Mouse (Mus musculus): ENCODE measurements around the gene Bank1. TPM values are rescaled to one million over a fixed set of nuclear protein-coding genes. Genes with fewer than 3 reads are reported as not detected.

Bank1 gene
- polyA plus RNA-seq, 1 experiment from 2014 or later: 0.18 TPM

- WGBS: 81% methylated on average over 2 of the region's 2 CpGs
- Histone ChIP-seq H3K9me3 (no peaks in the 10 kb centered on the region), H3K4me1 (replicated peaks) (no peaks in the 10 kb centered on the region), H3K27ac (no peak overlapping the region), H3K4me3 (no peak overlapping the region), H3K27me3 (ENCODE audit: insufficient read depth, poor library complexity, severe bottlenecking) (no peaks in the 10 kb centered on the region), H3K36me3 (no peaks in the 10 kb centered on the region)
- DNase-seq (ENCODE audit: low spot score): no peak
These were observed 178.7 kb downstream of the Bank1 start for GRCm38 (mm10) chr3:136147166-136147565.

- no peak overlapping the region for H3K27ac ChIP-seq
- no peaks in the 10 kb centered on the region for H3K27me3 ChIP-seq (ENCODE audit: insufficient read depth, poor library complexity, severe bottlenecking)
- H3K36me3 ChIP-seq: no peaks in the 10 kb centered on the region
- H3K9me3 ChIP-seq: no peaks in the 10 kb centered on the region
- no peaks in the 10 kb centered on the region for H3K4me1 ChIP-seq (replicated peaks)
- WGBS: 81% methylated on average over 3 of the region's 3 CpGs
- H3K4me3 ChIP-seq: no peak overlapping the region
- no peak for DNase-seq (ENCODE audit: low spot score)
These were observed 193.9 kb downstream of the Bank1 start for GRCm38 (mm10) chr3:136132013-136132412.

DNA sequence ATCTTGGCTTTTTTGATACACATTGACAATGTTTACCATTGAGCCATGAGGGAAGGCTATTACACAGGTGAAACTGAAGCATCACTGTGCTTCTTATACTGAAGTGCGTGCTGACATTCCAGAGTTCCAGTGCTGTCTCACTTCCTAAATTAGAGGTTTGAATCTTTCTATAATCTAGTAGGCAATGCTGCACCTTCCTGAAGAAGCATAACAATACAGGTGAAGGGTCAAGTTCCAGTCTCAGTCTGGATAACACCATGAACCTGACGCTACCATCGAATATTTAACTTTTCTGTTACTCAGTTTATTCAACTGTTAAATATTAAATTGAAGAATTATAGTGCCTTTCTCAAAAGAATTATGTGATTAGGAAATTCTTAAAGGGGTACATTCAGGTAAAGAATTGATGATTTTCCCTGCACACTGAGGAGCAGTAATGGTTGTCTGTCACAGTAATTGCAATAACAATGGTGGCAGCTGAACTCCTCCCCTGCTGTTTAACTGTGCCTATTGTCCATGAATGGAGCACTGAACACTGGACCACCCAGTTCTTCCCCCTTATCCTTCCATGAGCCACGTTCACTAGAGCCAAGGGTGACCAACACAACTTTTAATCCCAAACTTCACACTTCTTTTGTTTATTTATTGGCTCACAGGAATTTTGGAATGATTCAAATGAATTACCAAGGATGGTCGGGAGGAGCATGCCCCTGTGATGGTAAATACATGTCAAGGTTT, 210.2 kb downstream of the Bank1 start:
- 47% methylated on average over 5 of the region's 5 CpGs for WGBS

DNA sequence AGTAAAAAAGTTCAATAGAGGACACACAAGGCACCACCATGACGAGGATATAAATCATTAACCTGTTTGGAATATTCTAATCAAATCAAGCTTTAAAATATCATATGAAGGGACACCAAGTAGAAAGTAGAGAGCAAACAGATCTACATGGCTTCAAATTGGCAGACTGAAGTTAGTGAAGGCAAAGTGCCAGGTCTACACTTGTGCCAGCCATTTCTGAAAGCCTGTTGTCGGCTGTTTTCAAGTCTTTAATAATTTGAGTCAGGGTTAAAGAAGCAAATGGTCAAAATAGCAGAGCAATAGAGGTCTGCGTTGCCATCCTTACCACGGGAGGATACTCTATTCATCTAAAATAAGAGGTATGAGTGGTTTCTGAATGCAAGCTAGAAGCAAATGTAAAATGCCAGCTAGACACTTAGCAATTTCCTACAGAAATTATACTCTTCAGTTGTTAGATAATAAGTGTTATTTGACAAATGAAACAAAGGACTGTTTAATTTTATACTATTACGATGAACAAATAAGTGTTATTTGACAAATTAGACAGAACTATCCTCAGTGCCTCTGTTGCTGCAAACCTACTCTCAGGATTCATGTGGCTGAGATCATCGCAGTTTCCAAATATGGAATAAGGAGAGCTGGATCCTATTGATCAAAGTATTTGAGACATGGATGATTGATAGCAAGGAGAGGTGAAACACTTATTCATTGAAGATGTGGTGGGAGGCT, 216.3 kb downstream of the Bank1 start:
- Histone ChIP-seq H3K4me1 (replicated peaks) (no peaks in the 10 kb centered on the region), H3K4me3 (no peak overlapping the region), H3K27me3 (ENCODE audit: insufficient read depth, poor library complexity, severe bottlenecking) (0 out of 2 replicates have a peak, but pooled peaks cover 3% of the 10 kb centered on the region), H3K27ac (no peak overlapping the region), H3K36me3 (no peaks in the 10 kb centered on the region), H3K9me3 (no peaks in the 10 kb centered on the region)
- 92% methylated on average over 6 of the region's 6 CpGs for WGBS
- no peak for DNase-seq (ENCODE audit: low spot score)

More for the DNA sequence above, 210.2 kb downstream of the Bank1 start:
- Histone ChIP-seq H3K9me3 (peaks cover 3% of the 10 kb centered on the region; the same call in 1 of the 2 replicates), H3K4me1 (replicated peaks) (no peaks in the 10 kb centered on the region), H3K27ac (no peak overlapping the region), H3K27me3 (ENCODE audit: insufficient read depth, poor library complexity, severe bottlenecking) (0 out of 2 replicates have a peak, but pooled peaks cover 3% of the 10 kb centered on the region), H3K36me3 (no peaks in the 10 kb centered on the region), H3K4me3 (no peak overlapping the region)
- DNase-seq (ENCODE audit: low spot score): peak; percentile 29

DNA sequence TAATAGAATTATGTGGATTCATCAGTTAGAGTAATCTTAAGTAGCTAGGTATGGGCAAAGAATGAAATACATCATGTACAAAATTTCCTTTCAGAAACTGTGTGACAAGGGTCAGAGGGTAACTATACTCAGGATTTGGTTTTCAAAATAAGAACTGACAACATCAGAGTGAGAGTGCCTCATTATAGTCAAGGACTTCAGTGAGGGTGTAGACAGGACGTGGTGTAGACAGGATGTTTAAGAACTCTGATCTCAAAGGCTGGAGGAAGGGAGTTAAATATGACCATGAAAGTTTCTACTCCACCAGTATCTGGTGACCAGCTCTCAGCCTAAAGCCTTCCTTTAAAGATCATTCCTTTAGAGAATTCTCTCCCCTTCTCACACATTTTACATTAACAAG, 219.4 kb downstream of the Bank1 start:
- WGBS: 58% methylated on average over 1 of the region's 1 CpGs
- no peaks in the 10 kb centered on the region for H3K27me3 ChIP-seq (ENCODE audit: insufficient read depth, poor library complexity, severe bottlenecking)
- no peak overlapping the region for H3K27ac ChIP-seq
- H3K4me3 ChIP-seq: no peak overlapping the region
- H3K4me1 ChIP-seq (replicated peaks): no peaks in the 10 kb centered on the region
- DNase-seq (ENCODE audit: low spot score): no peak
- H3K9me3 ChIP-seq: no peaks in the 10 kb centered on the region
- no peaks in the 10 kb centered on the region for H3K36me3 ChIP-seq

GRCm38 (mm10) chr3:136103339-136103738, 222.5 kb downstream of the Bank1 start:
- DNase-seq (ENCODE audit: low spot score): no peak
- H3K4me1 ChIP-seq (replicated peaks): no peaks in the 10 kb centered on the region
- H3K4me3 ChIP-seq: no peak overlapping the region
- H3K9me3 ChIP-seq: no peaks in the 10 kb centered on the region
- no peaks in the 10 kb centered on the region for H3K36me3 ChIP-seq
- H3K27ac ChIP-seq: no peak overlapping the region
- 83% methylated on average over 2 of the region's 2 CpGs for WGBS
- no peaks in the 10 kb centered on the region for H3K27me3 ChIP-seq (ENCODE audit: insufficient read depth, poor library complexity, severe bottlenecking)

DNA sequence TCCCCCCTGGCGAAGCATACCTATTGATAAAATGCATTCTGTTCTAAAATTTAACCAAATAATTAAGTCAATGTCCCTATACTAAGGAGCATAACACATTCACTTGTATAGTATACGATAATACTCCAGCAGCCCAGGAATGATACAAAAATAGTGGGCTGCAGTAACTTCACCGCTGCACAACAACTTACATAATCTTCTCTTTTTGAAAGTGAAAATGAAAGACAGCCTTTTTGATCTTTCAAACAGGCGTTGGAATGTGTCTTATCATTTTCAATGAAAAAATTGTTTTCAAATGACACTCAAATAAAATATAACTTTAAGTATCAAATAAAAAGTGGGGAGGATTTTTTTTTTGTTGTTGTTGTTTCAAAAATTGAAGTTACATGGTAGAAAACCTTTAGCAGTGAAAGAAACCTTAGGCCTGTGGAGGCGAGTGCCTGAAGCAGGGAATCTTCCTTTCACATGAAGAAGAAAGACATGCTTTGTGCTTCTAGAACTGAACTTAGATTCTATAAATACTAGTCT, 224.8 kb downstream of the Bank1 start:
- no peaks in the 10 kb centered on the region for H3K9me3 ChIP-seq
- no peaks in the 10 kb centered on the region for H3K36me3 ChIP-seq
- no peaks in the 10 kb centered on the region for H3K27me3 ChIP-seq (ENCODE audit: insufficient read depth, poor library complexity, severe bottlenecking)
- no peaks in the 10 kb centered on the region for H3K4me1 ChIP-seq (replicated peaks)
- no peak overlapping the region for H3K27ac ChIP-seq
- H3K4me3 ChIP-seq: no peak overlapping the region
- DNase-seq (ENCODE audit: low spot score): no peak
- 85% methylated on average over 5 of the region's 5 CpGs for WGBS

DNA sequence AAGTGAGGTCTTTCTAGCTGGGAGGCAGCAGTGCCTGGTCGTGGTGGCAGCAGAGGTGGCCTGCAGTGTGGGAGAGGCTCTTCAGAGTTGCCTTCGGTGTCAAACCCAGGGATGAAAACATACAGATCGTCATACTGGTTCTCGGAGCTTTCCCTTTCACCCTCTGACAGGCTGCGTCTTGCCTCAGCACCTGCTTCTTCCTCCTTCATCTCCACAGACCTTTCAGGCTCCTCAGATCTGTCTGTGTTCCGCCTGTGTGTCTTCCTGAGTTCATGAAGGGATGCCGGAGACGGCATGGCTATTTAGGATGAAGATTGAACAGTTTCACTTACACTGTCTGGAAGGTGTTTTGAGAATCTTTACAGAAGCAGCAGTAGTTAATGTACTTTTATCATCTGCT, 225.6 kb downstream of the Bank1 start:
- no peaks in the 10 kb centered on the region for H3K27me3 ChIP-seq (ENCODE audit: insufficient read depth, poor library complexity, severe bottlenecking)
- H3K4me3 ChIP-seq: no peak overlapping the region
- no peak overlapping the region for H3K27ac ChIP-seq
- WGBS: 85% methylated on average over 8 of the region's 8 CpGs
- no peaks in the 10 kb centered on the region for H3K9me3 ChIP-seq
- no peaks in the 10 kb centered on the region for H3K36me3 ChIP-seq
- H3K4me1 ChIP-seq (replicated peaks): no peaks in the 10 kb centered on the region
- DNase-seq (ENCODE audit: low spot score): no peak

DNA sequence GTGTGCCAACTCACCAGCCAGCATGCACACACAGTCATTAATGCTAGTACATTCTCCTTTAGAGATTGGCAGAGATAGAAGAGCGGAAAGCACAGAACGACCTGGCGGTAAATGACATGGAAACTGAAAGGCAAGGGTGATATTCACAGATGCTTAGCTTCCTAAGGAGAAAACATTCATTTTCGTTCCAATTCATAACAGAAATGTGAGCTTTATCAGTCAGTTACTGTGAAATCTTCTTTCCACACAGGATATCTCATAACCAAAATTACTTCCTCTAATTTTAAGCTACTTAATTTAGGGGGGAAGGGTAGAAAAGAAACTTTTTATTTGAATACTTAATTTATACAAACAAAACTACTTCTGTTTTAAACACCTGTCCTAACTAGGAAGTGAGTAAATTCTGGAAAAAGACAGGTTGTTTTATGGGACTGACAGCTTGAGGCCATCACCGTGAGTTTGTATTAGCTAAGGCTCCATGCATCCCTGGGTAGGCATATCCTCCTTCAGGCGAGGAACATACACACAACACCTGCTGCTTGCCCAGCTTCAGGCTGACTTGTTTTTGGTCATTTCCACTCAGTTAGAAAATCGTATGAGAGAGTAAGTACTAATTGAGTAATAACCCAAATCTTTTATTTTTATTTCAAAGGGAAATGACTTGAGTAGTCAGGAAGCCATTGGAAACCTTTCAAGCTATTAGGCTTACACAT, 238.8 kb downstream of the Bank1 start:
- Histone ChIP-seq H3K36me3 (no peaks in the 10 kb centered on the region), H3K4me1 (replicated peaks) (no peaks in the 10 kb centered on the region), H3K4me3 (no peak overlapping the region), H3K27me3 (ENCODE audit: insufficient read depth, poor library complexity, severe bottlenecking) (no peaks in the 10 kb centered on the region), H3K9me3 (no peaks in the 10 kb centered on the region), H3K27ac (no peak overlapping the region)
- 86% methylated on average over 7 of the region's 7 CpGs for WGBS
- DNase-seq (ENCODE audit: low spot score): no peak

GRCm38 (mm10) chr3:136086431-136086830, 239.4 kb downstream of the Bank1 start:
- no peak overlapping the region for H3K27ac ChIP-seq
- H3K4me1 ChIP-seq (replicated peaks): no peaks in the 10 kb centered on the region
- H3K9me3 ChIP-seq: no peaks in the 10 kb centered on the region
- H3K27me3 ChIP-seq (ENCODE audit: insufficient read depth, poor library complexity, severe bottlenecking): no peaks in the 10 kb centered on the region
- DNase-seq (ENCODE audit: low spot score): no peak
- no peak overlapping the region for H3K4me3 ChIP-seq
- no peaks in the 10 kb centered on the region for H3K36me3 ChIP-seq
- 83% methylated on average over 5 of the region's 5 CpGs for WGBS

DNA sequence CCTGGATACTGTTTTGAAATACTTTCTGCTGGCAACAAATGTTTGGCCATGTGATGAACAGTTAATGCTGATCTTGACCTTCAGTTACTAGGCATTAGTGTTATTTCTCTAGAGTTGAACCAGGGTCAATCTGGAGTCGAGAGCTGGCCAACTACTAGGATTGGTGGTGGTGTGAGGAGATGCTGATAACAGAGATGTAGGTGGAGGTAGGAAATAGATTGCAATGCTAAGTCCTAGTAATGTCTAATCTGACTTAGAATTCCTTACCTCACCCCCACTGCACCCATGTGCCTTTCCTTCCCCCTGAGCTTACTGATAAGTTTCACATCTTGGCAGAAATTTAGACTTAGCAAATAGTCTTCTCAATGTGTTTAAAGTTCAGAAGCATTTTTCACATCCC, 240.8 kb downstream of the Bank1 start:
- no peaks in the 10 kb centered on the region for H3K4me1 ChIP-seq (replicated peaks)
- DNase-seq (ENCODE audit: low spot score): no peak
- no peaks in the 10 kb centered on the region for H3K36me3 ChIP-seq
- no peaks in the 10 kb centered on the region for H3K27me3 ChIP-seq (ENCODE audit: insufficient read depth, poor library complexity, severe bottlenecking)
- no peak overlapping the region for H3K27ac ChIP-seq
- no peak overlapping the region for H3K4me3 ChIP-seq
- WGBS: 83% methylated on average over 1 of the region's 1 CpGs
- no peaks in the 10 kb centered on the region for H3K9me3 ChIP-seq

- DNase-seq (ENCODE audit: low spot score): no peak
- Histone ChIP-seq H3K27ac (no peak overlapping the region), H3K36me3 (no peaks in the 10 kb centered on the region), H3K4me3 (no peak overlapping the region), H3K4me1 (replicated peaks) (no peaks in the 10 kb centered on the region), H3K9me3 (no peaks in the 10 kb centered on the region), H3K27me3 (ENCODE audit: insufficient read depth, poor library complexity, severe bottlenecking) (no peaks in the 10 kb centered on the region)
- 79% methylated on average over 5 of the region's 5 CpGs for WGBS
These were observed 241.8 kb downstream of the Bank1 start for GRCm38 (mm10) chr3:136084066-136084465.

GRCm38 (mm10) chr3:136081264-136081663, 244.6 kb downstream of the Bank1 start:
- Histone ChIP-seq H3K4me3 (no peak overlapping the region), H3K4me1 (replicated peaks) (no peaks in the 10 kb centered on the region), H3K27ac (no peak overlapping the region), H3K27me3 (ENCODE audit: insufficient read depth, poor library complexity, severe bottlenecking) (no peaks in the 10 kb centered on the region), H3K36me3 (no peaks in the 10 kb centered on the region), H3K9me3 (no peaks in the 10 kb centered on the region)
- no peak for DNase-seq (ENCODE audit: low spot score)
- 80% methylated on average over 1 of the region's 1 CpGs for WGBS
